Mouse (Mus musculus) myocyte (in vitro differentiated cells): ENCODE measurements around the gene Nuak2. TPM values are rescaled to one million over a fixed set of nuclear protein-coding genes. Genes with fewer than 3 reads are reported as not detected.

Source experiments
- H3K27me3 ChIP-seq: one replicate; pipeline ENCODE4 v1.6.1; 2011; ENCODE audit not compliant: control insufficient read depth, insufficient read depth, insufficient read length
- H3K36me3 ChIP-seq: one replicate; pipeline ENCODE4 v1.6.1; 2011; ENCODE audit not compliant: control insufficient read depth, insufficient read depth
- H3K4me2 ChIP-seq: one replicate; pipeline ENCODE4 v1.6.1; 2011; ENCODE audit warnings: low read depth, control low read depth
- H3K4me3 ChIP-seq: one replicate; pipeline ENCODE4 v1.5.1; 2011; ENCODE audit warnings: mild to moderate bottlenecking, control low read depth, moderate library complexity
- H3K79me2 ChIP-seq: one replicate; pipeline ENCODE4 v1.6.1; 2011; ENCODE audit not compliant: control insufficient read depth, insufficient read depth
- H3ac ChIP-seq: one replicate; pipeline ENCODE4 v1.6.1; 2011; ENCODE audit not compliant: control insufficient read depth, insufficient read length
- CEBPB ChIP-seq: IDR thresholded peaks from 2 replicates; pipeline ENCODE4 v1.6.1; 2011; ENCODE audit warnings: mild to moderate bottlenecking, moderate library complexity; ENCODE audit not compliant: poor library complexity, insufficient read depth, severe bottlenecking
- E2F4 ChIP-seq: IDR thresholded peaks from one replicate; pipeline ENCODE4 v1.6.1; 2011; ENCODE audit warnings: mild to moderate bottlenecking, control low read depth, moderate library complexity; ENCODE audit not compliant: insufficient read depth
- MAX ChIP-seq: IDR thresholded peaks from one replicate; pipeline ENCODE4 v1.6.1; 2011; ENCODE audit warnings: low read depth, mild to moderate bottlenecking, control low read depth
- MYOD1 ChIP-seq, 3 experiments: IDR thresholded peaks; one replicate each; pipeline ENCODE4 v1.6.1; 2011; ENCODE audit warnings: control low read depth in 2 of 3, low read depth in 2 of 3, mild to moderate bottlenecking in 2 of 3, moderate library complexity in 1 of 3; ENCODE audit not compliant: insufficient read length in 2 of 3, control insufficient read depth in 1 of 3
- MYOG ChIP-seq, 3 experiments: IDR thresholded peaks; one replicate each; pipeline ENCODE4 v1.6.1; 2011; ENCODE audit warnings: control low read depth in 2 of 3, low read depth in 2 of 3, mild to moderate bottlenecking in 2 of 3; ENCODE audit not compliant: insufficient read length in 2 of 3, control insufficient read depth in 1 of 3, insufficient read depth in 1 of 3
- POLR2A ChIP-seq: IDR thresholded peaks from one replicate; pipeline ENCODE4 v1.6.1; 2011; ENCODE audit warnings: low read depth, mild to moderate bottlenecking, control low read depth, moderate library complexity; ENCODE audit not compliant: insufficient read length
- POLR2AphosphoS2 ChIP-seq: IDR thresholded peaks from one replicate; pipeline ENCODE4 v1.6.1; 2011; ENCODE audit warnings: low read depth, control low read depth; ENCODE audit not compliant: insufficient read length
- REST ChIP-seq: IDR thresholded peaks from one replicate; pipeline ENCODE4 v1.6.1; 2011; ENCODE audit warnings: mild to moderate bottlenecking, control low read depth, moderate library complexity; ENCODE audit not compliant: insufficient read depth, insufficient read length
- SRF ChIP-seq: IDR thresholded peaks from one replicate; pipeline ENCODE4 v1.6.1; 2011; ENCODE audit warnings: low read depth; ENCODE audit not compliant: control insufficient read depth, insufficient read length
- TCF12 ChIP-seq: IDR thresholded peaks from one replicate; pipeline ENCODE4 v1.6.1; 2011; ENCODE audit warnings: mild to moderate bottlenecking, control low read depth; ENCODE audit not compliant: poor library complexity, insufficient read depth, severe bottlenecking
- TCF3 ChIP-seq: IDR thresholded peaks from one replicate; pipeline ENCODE4 v1.6.1; 2011; ENCODE audit warnings: low read depth, control low read depth; ENCODE audit not compliant: insufficient read length
- USF1 ChIP-seq: IDR thresholded peaks from one replicate; pipeline ENCODE4 v1.6.1; 2011; ENCODE audit warnings: low read depth, mild to moderate bottlenecking, control low read depth, moderate library complexity
- polyA plus RNA-seq: library from polyadenylated mRNA; unstranded; fragments of >200 nt; fragmentation: generic; extraction: Trizol; gene quantifications from one replicate; pipeline ENCODE4 v1.2.1, GENCODE M21; 2012; ENCODE audit warnings: missing spikeins

Gene Nuak2
- polyA plus RNA-seq, 1 experiment: 6.0 TPM

- H3K4me2 ChIP-seq: peak overlapping the region; percentile 53
- TF ChIP-seq MAX (no peak), USF1 (no peak), POLR2AphosphoS2 (no peak), REST (no peak), E2F4 (no peak), TCF12 (no peak), SRF (no peak), MYOD1 (IDR thresholded peaks at IDR 0.05; ENCODE audit: control insufficient read depth in 1 of 3, insufficient read length in 2 of 3, low read depth in 2 of 3) (no peak), TCF3 (no peak), MYOG (IDR thresholded peaks at IDR 0.05; ENCODE audit: control insufficient read depth in 1 of 3, insufficient read depth in 1 of 3, insufficient read length in 2 of 3, low read depth in 2 of 3) (no peak)
- no peak overlapping the region for H3K4me3 ChIP-seq
- no peaks in the 10 kb centered on the region for H3K27me3 ChIP-seq
- H3K79me2 ChIP-seq: no peaks in the 10 kb centered on the region
- H3ac ChIP-seq: no peak overlapping the region
- no peaks in the 10 kb centered on the region for H3K36me3 ChIP-seq
Measured at GRCm38 (mm10) chr1:132343191-132343590, 27.3 kb downstream of the Nuak2 start.

DNA sequence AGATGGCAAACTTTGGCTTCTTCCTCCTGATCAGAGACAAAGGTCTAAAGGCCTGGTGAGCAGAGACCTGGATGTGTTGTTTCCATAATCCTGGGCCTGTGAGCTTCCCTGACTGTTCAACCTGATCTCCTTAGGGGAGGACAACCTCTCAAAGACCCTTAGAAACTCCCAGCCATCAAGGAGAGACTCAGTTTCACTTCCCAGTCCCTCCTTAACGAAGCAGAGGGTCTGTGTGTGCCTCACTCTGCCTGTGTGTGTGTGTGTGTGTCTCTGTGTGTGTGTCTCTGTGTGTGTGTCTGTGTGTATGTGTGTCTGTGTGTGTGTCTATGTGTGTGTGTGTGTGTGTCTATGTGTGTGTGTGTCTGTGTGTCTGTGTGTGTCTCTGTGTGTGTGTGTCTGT lies 27.7 kb downstream of the Nuak2 start:
- Histone ChIP-seq H3ac (no peak overlapping the region), H3K4me3 (no peak overlapping the region), H3K27me3 (no peaks in the 10 kb centered on the region), H3K4me2 (no peak overlapping the region), H3K79me2 (no peaks in the 10 kb centered on the region), H3K36me3 (no peaks in the 10 kb centered on the region)
- TF ChIP-seq TCF3: no peak
- no peak for TF ChIP-seq USF1
- no peak for TF ChIP-seq SRF
- TF ChIP-seq MYOG (IDR thresholded peaks at IDR 0.05; ENCODE audit: control insufficient read depth in 1 of 3, insufficient read depth in 1 of 3, insufficient read length in 2 of 3, low read depth in 2 of 3): no peak
- no peak for TF ChIP-seq POLR2AphosphoS2

DNA sequence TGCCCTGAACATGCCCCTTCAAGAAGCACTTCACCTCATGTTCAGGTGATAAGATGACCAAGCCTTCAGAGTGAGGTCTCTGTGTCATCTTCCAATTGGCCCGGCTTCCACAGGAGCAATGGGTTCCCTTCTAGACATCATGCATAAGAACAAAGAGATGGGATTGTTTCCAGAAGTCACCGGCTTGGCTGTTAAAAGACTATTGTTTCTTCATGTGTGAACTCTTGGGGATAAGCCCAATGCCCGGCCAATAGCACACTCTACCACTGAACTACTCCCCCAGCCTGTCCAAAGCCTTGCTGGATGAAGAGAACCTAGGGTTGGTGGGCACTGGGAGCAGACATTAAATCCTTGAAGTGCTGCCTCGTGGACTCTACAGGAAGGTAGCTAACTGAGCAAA lies 29.6 kb downstream of the Nuak2 start:
- Histone ChIP-seq H3K79me2 (no peaks in the 10 kb centered on the region), H3ac (no peak overlapping the region), H3K27me3 (no peaks in the 10 kb centered on the region), H3K36me3 (no peaks in the 10 kb centered on the region), H3K4me3 (peak overlapping the region; percentile 2), H3K4me2 (peak overlapping the region; percentile 90)
- TF ChIP-seq USF1 (no peak), REST (no peak), MYOG (IDR thresholded peaks at IDR 0.05; ENCODE audit: control insufficient read depth in 1 of 3, insufficient read depth in 1 of 3, insufficient read length in 2 of 3, low read depth in 2 of 3) (no peak), E2F4 (no peak), SRF (no peak), TCF3 (no peak), CEBPB (no peak), POLR2AphosphoS2 (no peak), MYOD1 (IDR thresholded peaks at IDR 0.05; ENCODE audit: control insufficient read depth in 1 of 3, insufficient read length in 2 of 3, low read depth in 2 of 3) (no peak)

GRCm38 (mm10) chr1:132346134-132346851 lies 30.4 kb downstream of the Nuak2 start:
- Histone ChIP-seq H3K27me3 (no peaks in the 10 kb centered on the region), H3K79me2 (no peaks in the 10 kb centered on the region), H3K36me3 (no peaks in the 10 kb centered on the region), H3ac (no peak overlapping the region), H3K4me3 (peak overlapping the region; percentile 2), H3K4me2 (peak overlapping the region; percentile 90)
- TF ChIP-seq TCF3 (no peak), SRF (no peak), MYOG (IDR thresholded peaks at IDR 0.05; ENCODE audit: control insufficient read depth in 1 of 3, insufficient read depth in 1 of 3, insufficient read length in 2 of 3, low read depth in 2 of 3) (peak in 2 of 3 experiments; percentile 2 to 64), POLR2AphosphoS2 (peak; percentile 61), POLR2A (peak; percentile 82), REST (no peak), MYOD1 (IDR thresholded peaks at IDR 0.05; ENCODE audit: control insufficient read depth in 1 of 3, insufficient read length in 2 of 3, low read depth in 2 of 3) (peak in 2 of 3 experiments; percentile 8 to 44), CEBPB (no peak), TCF12 (no peak), E2F4 (no peak), MAX (no peak), USF1 (no peak)

GRCm38 (mm10) chr1:132346951-132347350 lies 31.0 kb downstream of the Nuak2 start:
- TF ChIP-seq E2F4 (no peak), POLR2A (no peak), CEBPB (no peak), POLR2AphosphoS2 (no peak), MAX (no peak), TCF3 (no peak), TCF12 (no peak), MYOG (IDR thresholded peaks at IDR 0.05; ENCODE audit: control insufficient read depth in 1 of 3, insufficient read depth in 1 of 3, insufficient read length in 2 of 3, low read depth in 2 of 3) (no peak), USF1 (no peak), REST (no peak)
- Histone ChIP-seq H3K4me3 (peak overlapping the region; percentile 2), H3K36me3 (no peaks in the 10 kb centered on the region), H3K79me2 (no peaks in the 10 kb centered on the region), H3ac (no peak overlapping the region), H3K4me2 (peak overlapping the region; percentile 90), H3K27me3 (no peaks in the 10 kb centered on the region)
